Mouse (Mus musculus) heart, embryonic 14.5 days (tissue): Measurements from ENCODE around the gene Rbbp8nl. TPM values are rescaled to one million over a fixed set of nuclear protein-coding genes. Genes with fewer than 3 reads are reported as not detected.

Experiments
- ATAC-seq: fragments of 200-750 bp; cut with Nextera tagmentation; 2 replicates; pipeline ENCODE4 v1.8.0; 2017; ENCODE audit warnings: low read depth, moderate TSS enrichment; ENCODE audit not compliant: insufficient number of reproducible peaks, insufficient read depth, low FRiP score
- H3K27ac ChIP-seq, 2 experiments: fragments of 200-500 bp in 1 of 2; fragments of 300-500 bp in 1 of 2; sonication (generic) in 1 of 2; replicated peaks in 1 of 2; 2 replicates each; pipeline ENCODE4 v1.5.1; 2012 to 2014; ENCODE audit warnings: low read depth in 2 of 2, low read length in 2 of 2, control low read depth in 1 of 2, mild to moderate bottlenecking in 1 of 2, mixed read lengths in 1 of 2; ENCODE audit not compliant: control insufficient read depth in 1 of 2, insufficient read depth in 1 of 2
- H3K27me3 ChIP-seq: fragments of 300-500 bp; sonication (generic); 2 replicates; pipeline ENCODE4 v1.6.1; 2014; ENCODE audit warnings: mild to moderate bottlenecking, low read length, control low read depth; ENCODE audit not compliant: control insufficient read depth, insufficient read depth
- H3K36me3 ChIP-seq: fragments of 300-500 bp; sonication (generic); 2 replicates; pipeline ENCODE4 v1.6.1; 2014; ENCODE audit warnings: mild to moderate bottlenecking, control low read depth, low read length, mixed read lengths; ENCODE audit not compliant: control insufficient read depth, insufficient read depth
- H3K4me1 ChIP-seq, 2 experiments: fragments of 200-500 bp in 1 of 2; fragments of 300-500 bp in 1 of 2; sonication (generic) in 1 of 2; 2 replicates each; pipeline ENCODE4 v1.6.1; 2012 to 2014; ENCODE audit warnings: low read length in 2 of 2, control low read depth in 1 of 2, mixed read lengths in 1 of 2; ENCODE audit not compliant: control insufficient read depth in 2 of 2, insufficient read depth in 2 of 2
- H3K4me2 ChIP-seq: fragments of 300-500 bp; sonication (generic); 2 replicates; pipeline ENCODE4 v1.6.1; 2014; ENCODE audit warnings: mild to moderate bottlenecking, low read length
- H3K4me3 ChIP-seq, 2 experiments: fragments of 200-500 bp in 1 of 2; fragments of 300-500 bp in 1 of 2; sonication (generic) in 1 of 2; 2 replicates each; pipeline ENCODE4 v1.5.1; 2012 to 2014; ENCODE audit warnings: low read length in 2 of 2, mild to moderate bottlenecking in 2 of 2, control low read depth in 1 of 2, low read depth in 1 of 2, moderate library complexity in 1 of 2; ENCODE audit not compliant: control insufficient read depth in 1 of 2, insufficient read depth in 1 of 2
- H3K9ac ChIP-seq: fragments of 300-500 bp; sonication (generic); 2 replicates; pipeline ENCODE4 v1.6.1; 2014; ENCODE audit warnings: mild to moderate bottlenecking, low read length
- H3K9me3 ChIP-seq: fragments of 300-500 bp; sonication (generic); 2 replicates; pipeline ENCODE4 v1.6.1; 2016; ENCODE audit warnings: low read length, control low read depth; ENCODE audit not compliant: control insufficient read depth
- WGBS: fragments of 180-500 bp; shearing (Covaris S2); extraction: QIAGEN DNeasy Blood & Tissue Kit; methylation state at CpG from one replicate; pipeline ENCODE4 v1.1.7; 2014; 5-methylcytosine and 5-hydroxymethylcytosine counted together
- polyA plus RNA-seq: library from polyadenylated mRNA; unstranded; fragments of >200 nt; fragmentation: Nextera tagmentation; extraction: Ambion mirVana; gene quantifications from 2 replicates; pipeline ENCODE4 v1.2.1, GENCODE M21; 2014

The Rbbp8nl gene
- polyA plus RNA-seq = not detected in 2 replicates

DNA sequence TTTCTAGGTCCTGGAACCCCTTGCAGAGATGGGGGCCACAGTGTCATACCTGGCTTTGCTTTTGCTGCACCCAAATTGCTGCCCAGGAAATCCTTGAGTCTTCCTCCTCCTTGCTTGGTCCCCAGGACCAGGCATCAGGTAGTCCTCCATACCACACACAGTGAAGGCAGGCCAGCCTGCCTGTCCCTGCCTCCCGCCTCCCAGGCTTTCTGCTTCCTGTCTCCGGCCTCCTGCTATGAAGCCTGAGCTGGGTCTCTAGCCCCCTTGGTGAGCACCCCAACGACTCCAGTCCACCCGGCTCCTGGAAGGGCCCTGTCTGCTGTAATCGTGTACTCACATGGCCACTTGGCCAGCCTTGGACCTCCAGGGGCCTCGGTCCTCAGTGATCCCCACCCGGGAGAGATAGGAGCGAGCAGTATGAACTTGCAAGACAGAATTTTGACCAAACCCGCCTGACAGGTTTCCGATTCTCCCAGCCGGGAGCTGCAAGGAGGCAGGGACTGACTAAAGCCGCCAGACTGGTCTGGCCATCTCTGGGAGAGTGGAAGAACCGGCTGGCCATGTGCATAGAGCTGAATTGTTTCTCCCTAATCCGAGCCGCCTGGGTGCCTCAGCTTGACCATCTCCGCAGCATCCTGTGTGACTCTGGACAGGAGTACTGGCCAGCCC is at the start of gene Rbbp8nl:
TSS of gene Rbbp8nl (minus strand) at position 440 of the 669 bp plus-strand sequence.
- Histone ChIP-seq H3K9me3 (no peaks in the 10 kb centered on the region), H3K27ac (no peak within 1 kb of the TSS), H3K4me3 (no peak within 1 kb of the TSS), H3K9ac (no peak within 1 kb of the TSS), H3K36me3 (no peaks in the 10 kb centered on the region), H3K4me1 (peaks cover 19 to 24% of the 10 kb centered on the region in 2 experiments; a peak in 3 of 4 replicates), H3K4me2 (no peak within 1 kb of the TSS), H3K27me3 (no peaks in the 10 kb centered on the region)
- no peak for ATAC-seq
- whole genome bisulfite sequencing = 56% methylated on average over 16 of the region's 16 CpGs

DNA sequence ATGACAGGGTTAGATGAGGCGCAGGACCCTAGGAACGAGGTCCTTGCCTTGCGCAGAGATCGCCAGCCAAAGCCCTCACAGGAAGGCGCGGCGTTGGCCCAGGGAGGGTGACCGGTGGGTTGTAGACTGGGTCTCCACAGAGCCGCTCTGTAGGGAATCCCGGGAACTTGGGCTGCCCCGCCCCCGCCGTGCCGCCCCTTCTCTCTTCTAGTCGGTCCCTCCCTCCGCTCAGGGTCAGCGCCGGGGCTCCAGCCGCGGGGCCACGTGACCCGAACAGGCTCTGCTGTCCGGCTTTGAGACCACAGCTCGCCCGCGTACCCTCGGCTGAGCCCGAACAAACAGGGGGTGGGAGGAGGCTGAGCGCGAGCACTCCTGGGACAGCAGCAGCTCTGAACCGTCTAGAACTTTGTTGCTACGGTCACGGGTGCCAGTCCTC is 44.9 kb upstream of the Rbbp8nl start, which contains the start of gene Gata5:
TSS of gene Gata5 (minus strand) at position 149 of the 436 bp plus-strand sequence.
- Histone ChIP-seq H3K27me3 (no peaks in the 10 kb centered on the region), H3K9me3 (no peaks in the 10 kb centered on the region), H3K4me2 (peak within 1 kb of the TSS; percentile 87), H3K4me3 (peak within 1 kb of the TSS; percentile 68 to 75), H3K36me3 (no peaks in the 10 kb centered on the region), H3K9ac (peak within 1 kb of the TSS; percentile 89), H3K27ac (peak within 1 kb of the TSS; percentile 82 to 84), H3K4me1 (peaks cover 54 to 67% of the 10 kb centered on the region in 2 experiments)
- ATAC-seq = peak; percentile 83
- WGBS = under 1% methylated on average over 27 of the region's 33 CpGs

DNA sequence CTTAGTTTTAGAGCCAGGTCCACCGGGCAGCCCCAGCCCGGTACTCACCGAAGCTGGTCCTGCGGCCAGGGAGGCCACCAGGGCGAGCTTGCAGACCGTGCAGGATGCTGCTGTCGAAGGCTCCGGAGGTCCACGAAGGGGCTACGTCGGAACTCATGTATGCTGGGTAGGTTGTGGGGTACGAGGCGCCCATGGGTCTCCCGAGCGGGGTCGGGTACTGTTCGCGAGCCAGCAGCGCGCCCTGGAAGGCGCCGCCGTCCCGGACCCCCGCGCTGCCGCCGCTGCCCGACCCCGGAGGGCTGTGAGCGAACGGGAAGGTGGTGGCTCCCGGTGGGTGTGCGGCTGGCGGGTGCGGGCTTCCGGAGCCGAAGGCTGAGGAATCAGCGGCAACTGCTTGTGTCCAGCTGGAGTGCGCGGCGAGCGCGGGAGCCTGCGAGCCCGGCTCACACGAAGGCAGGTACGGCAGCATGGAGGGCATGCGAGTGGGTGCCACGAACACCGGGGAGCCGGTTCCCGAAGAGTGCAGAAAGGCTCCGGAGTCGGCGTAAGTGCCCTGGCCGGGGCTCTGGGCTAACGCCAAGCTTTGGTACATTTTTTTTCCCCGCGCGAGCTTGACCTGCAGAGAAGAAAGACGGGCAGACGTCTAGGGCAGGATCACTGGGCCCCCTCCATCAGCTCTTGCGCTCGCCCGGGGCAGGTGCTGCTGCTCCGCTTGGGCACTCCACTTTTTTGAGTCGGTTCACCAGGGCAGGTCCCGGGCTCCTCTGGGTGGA is 44.3 kb upstream of the Rbbp8nl start:
- 0 out of 2 replicates have a peak, but pooled peaks cover 5% of the 10 kb centered on the region for H3K36me3 ChIP-seq
- ATAC-seq = peak; percentile 10
- peak overlapping the region; percentile 68 to 75 for H3K4me3 ChIP-seq
- peaks cover 48 to 61% of the 10 kb centered on the region in 2 experiments for H3K4me1 ChIP-seq
- H3K4me2 ChIP-seq = peak overlapping the region; percentile 87
- WGBS = under 1% methylated on average over 69 of the region's 69 CpGs
- no peaks in the 10 kb centered on the region for H3K27me3 ChIP-seq
- peak overlapping the region; percentile 89 for H3K9ac ChIP-seq
- H3K9me3 ChIP-seq = no peaks in the 10 kb centered on the region
- H3K27ac ChIP-seq = peak overlapping the region; percentile 82 to 84

DNA sequence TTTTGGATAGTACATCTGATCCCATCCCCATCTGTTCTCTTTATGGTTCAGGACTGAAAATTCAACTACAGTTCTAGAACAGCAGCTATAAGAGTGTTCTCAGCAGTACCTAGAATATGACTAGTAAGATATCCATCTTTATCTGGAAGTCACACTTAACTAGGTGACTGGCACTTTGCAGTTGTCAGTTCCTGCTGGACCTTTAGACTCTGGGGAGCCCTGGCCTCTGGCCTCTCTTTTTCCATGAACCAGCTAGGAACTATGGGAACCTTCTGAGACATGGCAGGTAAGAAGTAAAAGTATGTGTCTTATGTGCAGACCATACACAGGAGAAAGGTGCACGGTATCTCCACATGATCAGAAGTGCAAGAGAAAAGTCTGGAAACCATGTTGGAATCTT is 39.8 kb upstream of the Rbbp8nl start:
- WGBS = 98% methylated on average over 1 of the region's 1 CpGs

DNA sequence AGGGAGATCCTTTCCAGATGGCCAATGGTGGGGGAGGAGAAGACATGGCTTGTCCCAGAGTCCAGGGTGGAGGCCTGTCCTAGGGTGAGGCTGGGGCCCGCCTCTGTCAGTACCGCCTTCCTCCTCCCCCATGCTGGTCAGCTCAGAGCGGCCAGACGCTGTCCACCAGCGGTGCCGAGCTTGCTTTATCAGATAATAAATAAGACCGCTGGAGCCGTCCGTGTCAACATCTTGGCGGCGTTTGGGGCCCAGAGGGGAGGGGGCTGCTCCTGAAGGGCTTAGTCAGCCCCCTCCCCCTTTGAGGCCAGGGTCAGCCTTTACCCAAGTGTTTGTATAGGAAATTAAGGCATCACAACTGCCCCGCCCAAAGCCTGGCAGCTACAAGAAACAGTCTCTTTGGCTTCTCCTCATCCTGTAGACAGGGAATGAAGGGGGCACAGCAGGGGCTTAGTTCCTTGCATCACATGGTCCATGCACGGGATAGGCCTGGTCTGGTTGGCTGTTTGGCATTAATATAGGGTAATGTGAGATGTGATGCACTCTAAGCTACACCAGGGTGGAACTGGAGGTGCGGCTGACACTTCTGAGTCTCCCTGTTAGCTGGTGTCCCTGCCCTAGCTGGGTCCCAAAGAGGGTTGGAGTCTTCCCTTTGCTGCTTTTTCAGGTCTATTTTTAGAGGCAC is 33.1 kb upstream of the Rbbp8nl start:
- ATAC-seq = peak; percentile 60
- peaks cover 32% of the 10 kb centered on the region for H3K36me3 ChIP-seq
- H3K4me2 ChIP-seq = peak overlapping the region; percentile 45
- peak overlapping the region; percentile 46 to 79 for H3K27ac ChIP-seq
- no peaks in the 10 kb centered on the region for H3K27me3 ChIP-seq
- no peaks in the 10 kb centered on the region for H3K9me3 ChIP-seq
- H3K4me3 ChIP-seq = no peak overlapping the region
- H3K9ac ChIP-seq = peak overlapping the region; percentile 14; the same call in 1 of the 2 replicates
- peaks cover 29 to 39% of the 10 kb centered on the region in 2 experiments for H3K4me1 ChIP-seq
- WGBS = 12% methylated on average over 14 of the region's 14 CpGs

More for the DNA sequence above, 39.8 kb upstream of the Rbbp8nl start:
- H3K9ac ChIP-seq = no peak overlapping the region
- peaks cover 14 to 27% of the 10 kb centered on the region in 2 experiments for H3K4me1 ChIP-seq
- H3K36me3 ChIP-seq = peaks cover 46% of the 10 kb centered on the region
- H3K4me3 ChIP-seq = no peak overlapping the region
- no peaks in the 10 kb centered on the region for H3K27me3 ChIP-seq
- H3K4me2 ChIP-seq = no peak overlapping the region
- no peaks in the 10 kb centered on the region for H3K9me3 ChIP-seq
- no peak overlapping the region for H3K27ac ChIP-seq
- ATAC-seq = no peak

DNA sequence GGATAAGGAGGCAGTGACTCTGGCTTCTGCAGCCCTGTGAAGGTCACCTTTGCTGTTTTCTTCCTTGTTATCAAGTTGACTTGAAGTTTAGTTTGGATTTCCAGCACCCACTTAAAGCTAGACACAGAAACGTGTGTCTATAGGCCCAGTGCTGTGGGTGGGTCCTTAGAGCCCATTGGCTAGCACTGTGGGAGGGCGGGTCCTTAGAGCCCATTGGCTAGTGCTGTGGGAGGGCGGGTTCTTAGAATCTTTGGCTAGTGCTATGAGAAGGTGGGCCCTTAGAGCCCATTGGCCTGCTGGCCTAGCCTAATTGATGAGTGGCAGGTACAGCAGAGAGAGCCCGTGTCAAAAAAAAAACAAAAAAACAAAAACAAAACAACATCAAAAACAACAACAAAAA is 30.5 kb upstream of the Rbbp8nl start:
- peaks cover 36 to 47% of the 10 kb centered on the region in 2 experiments for H3K4me1 ChIP-seq

DNA sequence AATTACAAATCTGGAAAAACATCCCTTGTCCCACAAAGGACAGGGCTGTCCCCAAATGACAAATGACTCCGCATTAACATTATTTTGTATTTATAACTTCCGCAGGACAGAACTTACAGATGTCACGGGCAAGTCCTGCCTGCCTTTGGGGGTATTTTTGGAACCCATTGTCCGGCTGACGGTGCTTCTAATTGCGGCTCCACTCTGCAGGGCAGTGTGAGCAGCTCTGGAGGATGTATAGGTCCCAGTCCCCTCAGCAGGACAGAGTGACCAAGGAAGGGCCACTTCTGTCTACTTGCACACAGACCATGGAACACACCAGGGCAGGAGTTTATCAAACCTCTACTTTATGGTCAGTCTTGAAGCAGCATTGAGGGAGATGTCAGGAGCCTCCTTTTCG is 27.9 kb upstream of the Rbbp8nl start:
- 42% methylated on average over 7 of the region's 7 CpGs for WGBS
- H3K9ac ChIP-seq = 0 out of 2 replicates have a peak overlapping the region, but pooled peaks have one; percentile 54
- H3K4me3 ChIP-seq = no peak overlapping the region
- ATAC-seq = no peak
- H3K4me2 ChIP-seq = no peak overlapping the region
- H3K27ac ChIP-seq = peak overlapping the region; percentile 4 to 23; a peak in 2 of 4 replicates
- peaks cover 25 to 34% of the 10 kb centered on the region in 2 experiments for H3K4me1 ChIP-seq
- H3K36me3 ChIP-seq = no peaks in the 10 kb centered on the region
- H3K27me3 ChIP-seq = no peaks in the 10 kb centered on the region
- no peaks in the 10 kb centered on the region for H3K9me3 ChIP-seq

More for the DNA sequence above, 30.5 kb upstream of the Rbbp8nl start:
- no peak overlapping the region for H3K4me2 ChIP-seq
- peak overlapping the region in 1 of 2 experiments; percentile 23; a peak in 1 of 4 replicates for H3K27ac ChIP-seq
- ATAC-seq = no peak
- no peak overlapping the region for H3K4me3 ChIP-seq
- peaks cover 6% of the 10 kb centered on the region for H3K36me3 ChIP-seq
- no peak overlapping the region for H3K9ac ChIP-seq
- whole genome bisulfite sequencing = 68% methylated on average over 4 of the region's 4 CpGs
- no peaks in the 10 kb centered on the region for H3K9me3 ChIP-seq
- no peaks in the 10 kb centered on the region for H3K27me3 ChIP-seq
